Mouse (Mus musculus): ENCODE measurements around the gene Dctn1.

The Dctn1 gene

DNA sequence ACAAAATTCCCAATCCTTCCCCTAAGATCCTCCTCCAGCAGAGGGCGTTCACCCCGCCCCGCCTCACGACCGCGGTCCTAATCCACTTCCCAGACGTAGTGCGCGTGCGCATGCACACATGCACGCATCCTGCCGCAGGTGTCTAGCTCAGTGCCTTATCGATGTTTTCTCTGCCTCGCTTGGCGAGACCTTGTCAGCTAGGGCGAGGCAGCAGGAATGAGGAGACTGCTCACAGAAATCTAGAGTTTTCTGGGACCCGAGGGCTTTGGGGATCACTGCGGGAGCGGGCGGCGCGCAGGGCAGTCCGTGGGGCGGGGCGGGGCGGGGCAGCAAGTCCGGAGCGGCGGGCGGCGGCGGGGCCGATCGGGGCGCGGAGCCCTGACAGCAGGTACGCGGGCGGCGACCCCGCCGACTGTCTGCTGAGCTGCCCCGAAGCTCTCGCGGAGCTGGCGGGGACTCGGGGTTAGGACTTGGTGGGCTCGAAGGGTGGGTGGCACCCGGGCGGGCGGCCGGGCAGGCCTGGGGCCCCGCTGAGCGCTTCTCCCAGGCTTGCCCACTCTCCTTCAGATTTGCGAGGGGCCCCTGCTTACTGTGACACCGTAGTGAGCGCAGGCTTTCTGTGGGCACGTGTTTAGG, at the start of gene Dctn1:
Gene Dctn1 (plus strand): TSS at position 314 of the 636 bp plus-strand sequence.
- DNase-seq = peak; percentile 87 to 90

DNA sequence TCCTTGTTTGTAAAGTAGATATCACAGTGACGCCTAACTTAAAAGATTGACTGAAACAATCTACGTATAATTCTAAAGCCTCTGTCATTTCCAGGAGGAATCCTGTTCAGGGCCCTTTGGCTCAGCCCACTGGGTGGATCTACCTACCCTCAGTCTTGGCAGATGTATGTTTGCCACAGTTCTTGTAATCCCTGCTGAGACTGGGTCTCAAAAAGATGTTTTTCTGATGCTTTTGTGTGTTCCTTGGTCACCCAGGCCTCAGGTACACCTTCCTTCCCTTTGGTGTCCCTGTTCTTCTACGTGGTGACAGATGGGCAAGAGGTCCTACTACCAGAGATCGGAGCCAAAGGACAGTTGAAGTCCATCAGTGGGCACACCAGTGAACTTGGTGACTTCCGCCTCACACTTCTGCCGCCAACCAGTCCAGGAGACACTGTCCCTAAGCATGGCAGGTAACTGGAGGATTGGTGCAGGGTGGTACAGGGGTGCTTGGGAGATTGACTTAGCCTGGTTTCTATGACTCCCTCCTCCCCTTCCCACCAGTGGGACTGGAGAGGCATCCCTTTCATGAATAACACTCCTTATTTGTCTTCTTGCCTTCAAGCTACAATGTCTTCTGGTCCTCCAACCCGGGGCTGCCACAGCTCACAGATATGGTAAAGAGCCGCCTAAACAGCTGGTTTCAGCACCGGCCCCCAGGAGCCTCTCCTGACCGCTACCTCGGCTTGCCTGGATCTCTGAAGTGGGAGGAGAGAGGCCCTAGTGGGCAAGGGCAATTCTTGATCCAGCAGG, 49.2 kb upstream of the Dctn1 start:
- no peak for DNase-seq

DNA sequence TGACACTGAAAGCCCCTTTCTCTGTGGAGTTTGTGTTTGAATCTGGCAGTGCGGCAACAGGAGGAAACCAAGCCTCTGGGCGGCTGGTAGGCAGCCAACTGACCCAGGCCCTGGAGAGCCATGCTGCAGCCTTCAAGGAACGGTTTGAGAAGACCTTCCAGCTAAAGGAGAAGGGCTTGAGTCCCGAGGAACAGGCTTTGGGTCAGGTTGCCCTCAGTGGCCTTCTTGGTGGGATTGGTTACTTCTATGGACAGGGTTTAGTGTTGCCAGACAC, 48.6 kb upstream of the Dctn1 start:
- no peak for DNase-seq

- DNase-seq = no peak
These were observed 48.1 kb upstream of the Dctn1 start for GRCm38 (mm10) chr6:83117616-83118015.

DNA sequence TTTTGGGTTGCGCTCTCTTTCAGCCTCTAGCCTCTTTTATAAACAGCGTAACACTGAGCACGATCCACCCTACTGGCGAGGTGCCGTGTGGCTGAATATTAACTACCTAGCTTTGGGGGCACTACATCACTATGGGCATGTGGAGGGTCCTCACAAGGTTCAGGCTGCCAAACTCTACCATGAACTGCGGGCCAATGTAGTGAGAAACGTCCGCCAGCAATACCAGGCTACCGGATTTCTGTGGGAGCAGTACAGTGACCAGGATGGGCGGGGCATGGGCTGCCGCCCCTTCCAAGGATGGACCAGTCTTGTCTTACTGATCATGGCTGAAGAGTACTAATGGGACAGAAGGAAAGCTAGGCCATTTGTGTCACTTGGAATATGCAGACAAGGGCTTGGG, 47.4 kb upstream of the Dctn1 start:
- no peak for DNase-seq

GRCm38 (mm10) chr6:83118825-83119733, 46.6 kb upstream of the Dctn1 start:
- DNase-seq = no peak

GRCm38 (mm10) chr6:83119734-83120051, 46.0 kb upstream of the Dctn1 start:
- peak in 1 of 2 experiments; percentile 17 for DNase-seq

DNA sequence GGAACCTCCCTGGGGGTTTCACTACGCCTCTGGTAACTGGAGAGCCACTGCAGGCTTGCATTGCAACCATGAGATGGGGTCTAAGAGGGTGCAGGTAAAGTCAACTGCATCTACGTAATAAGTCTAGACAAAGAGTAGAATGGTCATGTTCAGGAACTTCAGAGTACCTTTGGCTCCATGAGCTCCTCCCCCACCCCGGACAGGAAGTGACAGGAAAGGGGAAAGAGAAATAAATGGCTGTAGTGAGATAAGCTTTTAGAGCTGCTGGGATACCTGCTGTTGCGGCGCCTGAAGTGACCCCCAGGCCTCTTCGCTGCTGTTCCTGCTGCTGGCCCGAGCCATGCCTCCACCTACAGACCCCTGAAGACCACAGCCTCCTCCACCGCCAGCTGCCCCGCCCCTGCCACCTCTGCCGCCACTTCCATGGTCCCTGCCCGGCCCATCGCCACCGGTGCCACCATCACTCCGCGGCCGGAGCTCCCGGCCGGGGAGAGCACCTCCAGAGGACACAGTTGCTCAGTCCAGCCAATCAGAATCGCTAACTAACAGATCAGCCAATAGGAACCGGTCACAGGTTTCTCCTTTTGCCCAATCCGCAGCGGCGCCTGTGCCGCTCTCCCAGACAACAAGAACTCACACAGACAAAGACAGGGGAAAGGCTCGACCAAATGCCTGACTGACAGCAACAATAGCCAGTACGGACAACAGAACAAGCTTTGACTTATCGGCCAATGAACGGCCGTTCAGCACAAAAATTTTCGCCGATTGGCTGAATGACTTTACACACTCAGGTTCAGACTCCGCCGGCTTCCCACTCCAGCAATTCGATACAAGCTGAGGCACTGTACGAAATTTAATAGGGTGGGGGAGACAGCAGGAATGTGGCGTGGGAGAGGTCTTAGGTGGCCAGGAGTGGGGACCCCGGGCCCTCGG, 44.5 kb upstream of the Dctn1 start, which contains the start of gene Wbp1:
Gene Wbp1 (minus strand): TSS at position 630 of the 933 bp plus-strand sequence.
- DNase-seq = peak; percentile 78 to 87

DNA sequence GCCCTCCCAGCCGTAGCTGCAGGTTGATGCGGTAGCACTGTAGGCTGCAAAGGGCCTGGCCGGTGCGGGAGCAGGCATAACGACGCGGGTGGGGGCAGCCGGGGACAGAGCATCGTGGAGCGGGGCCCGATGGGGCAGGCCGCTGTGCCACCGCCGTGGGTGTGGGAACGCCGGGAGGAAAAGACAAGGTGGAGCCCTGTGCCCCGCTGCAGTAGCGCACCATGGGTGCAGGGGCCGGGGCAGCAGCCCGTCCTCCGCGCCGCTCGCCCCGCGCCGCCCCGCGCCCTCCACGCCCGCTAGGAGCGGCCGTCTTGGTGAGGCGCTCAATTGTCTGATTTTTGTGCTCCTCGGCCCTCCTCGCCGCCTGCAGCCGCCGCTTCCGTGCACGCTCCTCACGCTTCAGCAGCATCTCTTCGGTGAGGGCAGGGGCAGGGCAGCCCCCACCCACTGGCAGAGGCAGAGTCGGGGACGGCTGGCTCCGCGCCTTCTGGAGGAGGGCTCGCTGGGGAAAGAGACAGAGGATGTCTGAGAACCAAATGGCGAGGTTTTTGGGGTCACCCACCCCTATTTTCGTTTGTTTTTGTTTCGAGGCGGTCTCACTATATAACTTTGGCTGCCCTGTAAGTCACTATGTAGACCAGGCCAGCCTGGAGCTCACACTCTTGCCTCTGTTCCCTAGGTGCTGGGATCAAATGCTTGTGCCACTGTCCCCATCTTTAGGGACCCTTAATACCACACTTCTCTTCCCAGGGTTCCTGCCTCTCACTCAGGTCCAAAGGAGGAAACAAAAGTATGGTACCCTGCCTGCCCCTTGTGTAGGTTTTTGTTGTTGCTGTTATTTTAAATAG, 43.6 kb upstream of the Dctn1 start:
- DNase-seq = no peak

DNA sequence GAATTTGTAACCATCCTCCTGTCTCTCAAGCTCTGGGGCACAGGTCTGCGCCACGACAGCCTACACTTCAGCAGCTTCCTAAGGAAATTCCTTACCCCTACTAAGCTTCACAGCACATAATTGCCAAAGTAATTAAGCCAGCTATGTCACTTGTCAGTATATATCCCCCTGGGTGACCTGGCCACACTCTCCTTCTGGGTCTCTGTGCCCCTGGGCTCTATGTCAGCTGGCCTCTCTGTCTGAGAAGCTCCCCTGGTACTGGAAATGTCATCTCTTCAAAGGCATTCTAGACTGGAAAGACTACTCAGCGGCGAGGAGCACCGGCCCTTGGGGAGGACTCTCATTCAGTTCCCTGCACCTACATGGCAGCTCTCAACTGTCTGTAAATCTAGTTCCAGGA, 42.8 kb upstream of the Dctn1 start:
- no peak for DNase-seq

DNA sequence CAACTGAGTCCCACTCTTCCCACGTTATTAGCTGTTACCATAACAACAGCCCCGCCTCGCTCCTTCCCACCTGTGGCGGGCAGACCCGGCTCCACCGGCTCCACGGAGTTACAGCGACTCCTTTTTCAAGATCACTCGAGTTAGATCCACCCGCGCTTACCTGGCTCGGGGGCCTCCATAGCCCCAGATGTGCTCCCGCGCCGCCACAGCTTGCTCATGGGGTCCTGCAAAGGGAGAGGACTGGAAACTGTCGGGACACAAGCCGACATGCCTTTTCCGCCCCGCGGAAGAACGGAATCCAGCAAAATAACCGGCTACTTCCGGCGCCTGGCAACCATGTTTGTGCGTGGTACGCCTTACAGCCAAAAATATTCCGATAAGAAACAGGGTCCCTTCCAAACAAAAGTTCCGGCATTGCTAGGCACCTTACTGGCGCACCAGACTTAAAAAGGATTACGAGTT, 40.8 kb upstream of the Dctn1 start:
- peak; percentile 76 to 84 for DNase-seq

DNA sequence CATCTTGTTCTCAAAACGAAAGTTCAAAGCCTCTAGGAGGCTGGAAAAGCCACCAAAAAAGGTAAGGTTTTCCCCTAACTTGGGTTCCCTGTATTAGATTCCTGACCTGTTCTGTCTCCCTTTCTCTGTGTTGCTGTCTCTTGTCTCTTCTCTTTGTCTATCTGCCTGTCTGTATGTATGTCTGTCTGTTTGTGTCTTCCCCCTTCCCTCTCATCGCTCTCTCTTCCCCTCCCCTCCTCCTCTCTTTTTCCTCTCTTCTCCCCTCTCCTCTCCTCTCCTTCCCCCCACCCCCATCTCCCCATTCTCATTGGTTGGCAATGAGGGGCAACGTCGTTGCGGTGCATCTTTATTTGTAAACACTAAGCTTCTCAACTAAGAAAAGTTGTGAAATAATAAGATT, 40.4 kb upstream of the Dctn1 start, which contains the start of gene Ino80b:
Gene Ino80b (minus strand): TSS at position 101 of the 400 bp plus-strand sequence.
- DNase-seq = no peak

- no peak for DNase-seq
These were observed 38.3 kb upstream of the Dctn1 start for GRCm38 (mm10) chr6:83127419-83127818.

DNA sequence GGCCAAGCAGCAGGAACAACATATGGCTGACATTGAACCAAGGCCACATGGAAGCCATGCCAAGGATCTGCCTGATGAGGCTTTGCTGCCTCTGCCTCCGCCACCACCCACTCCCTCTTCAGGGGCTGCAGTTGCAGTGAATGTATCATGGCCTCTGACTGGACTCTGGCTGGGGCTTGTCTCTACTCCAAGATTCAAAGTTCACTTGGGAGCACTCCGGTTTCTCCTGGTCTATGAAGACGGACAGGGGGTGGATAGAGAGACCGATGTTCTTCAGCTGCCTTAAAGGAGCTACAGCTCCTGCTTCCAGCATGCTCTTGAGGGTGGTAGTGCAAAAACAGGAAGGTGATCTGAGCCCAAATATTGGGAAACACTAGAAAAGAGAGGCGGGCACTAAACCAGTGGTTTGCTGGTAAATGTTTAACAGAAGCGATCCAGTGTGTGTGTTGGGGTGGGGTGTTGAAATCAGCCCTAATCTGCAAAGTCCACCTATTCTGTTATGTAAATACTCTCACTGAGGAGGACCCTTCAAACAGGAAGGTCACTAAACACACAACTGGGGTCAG, 34.2 kb upstream of the Dctn1 start:
- DNase-seq = no peak

DNA sequence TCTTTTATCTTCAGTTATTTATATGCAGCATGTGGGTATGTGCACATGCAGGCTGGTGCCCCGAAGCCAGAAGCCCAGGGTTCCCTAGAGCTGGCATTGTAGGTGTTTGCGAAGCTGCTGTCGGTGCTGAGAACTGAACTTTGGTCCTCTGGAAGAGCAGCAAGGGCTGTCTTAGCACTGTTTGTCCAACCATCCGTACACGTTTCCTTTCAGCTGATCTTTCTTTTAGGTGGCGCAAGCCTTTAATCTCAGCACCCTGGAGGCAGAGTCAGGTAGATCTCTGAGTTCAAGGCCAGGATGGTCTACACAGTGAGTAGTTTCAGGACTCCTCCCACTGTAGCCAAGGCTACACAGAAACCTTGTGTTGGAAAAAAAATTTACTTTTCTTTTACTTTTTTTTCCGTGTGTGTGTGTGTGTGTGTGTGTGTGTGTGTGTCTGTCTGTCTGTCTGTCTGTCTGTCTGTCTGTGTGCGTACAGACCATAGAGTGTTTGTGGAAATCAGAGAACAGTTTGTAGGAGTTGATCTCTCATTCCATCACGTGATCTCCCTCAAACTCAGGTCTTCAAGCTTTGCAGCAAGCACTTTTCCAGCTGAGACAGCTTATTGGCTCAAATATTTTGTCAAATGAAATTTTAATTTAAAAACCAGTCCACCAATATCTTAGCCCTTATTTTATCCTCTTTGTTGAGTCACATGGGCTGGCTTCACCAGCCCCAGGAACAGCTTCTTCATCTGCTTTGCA, 33.4 kb upstream of the Dctn1 start:
- DNase-seq = no peak

DNA sequence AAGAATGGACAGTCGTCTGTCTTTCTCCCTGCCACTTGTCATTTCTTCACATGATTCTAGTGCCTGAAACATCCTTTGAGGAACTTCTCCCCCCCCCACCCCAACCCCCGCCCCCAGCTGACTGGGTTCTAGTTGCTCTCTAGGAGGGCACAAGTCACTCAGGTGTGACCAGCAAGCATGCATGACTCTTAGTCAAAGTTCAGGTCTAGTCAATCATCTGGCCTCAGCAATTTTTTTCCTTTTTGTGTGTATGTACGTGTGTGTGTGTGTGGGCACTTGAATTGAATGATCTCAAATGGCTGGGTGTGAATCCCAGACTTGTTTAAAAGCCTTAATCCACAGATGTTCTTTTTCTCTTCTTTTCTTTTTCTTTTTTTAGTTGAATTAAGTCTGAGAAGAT, 31.5 kb upstream of the Dctn1 start:
- no peak for DNase-seq

- no peak for DNase-seq
These were observed 30.7 kb upstream of the Dctn1 start, which contains the start of gene Rtkn for GRCm38 (mm10) chr6:83134951-83135513. Gene Rtkn, plus strand, starts transcription at chr6:83135463.

- DNase-seq = no peak
These were observed 30.1 kb upstream of the Dctn1 start for GRCm38 (mm10) chr6:83135571-83136161.

- DNase-seq = no peak
These were observed 29.3 kb upstream of the Dctn1 start for GRCm38 (mm10) chr6:83136291-83136880.
